Mouse (Mus musculus): ENCODE results near the gene Olfr605.

GRCm38 (mm10) chr7:103398981-103399380, 46.3 kb downstream of the Olfr605 start:
- no peak for TF ChIP-seq GATA1 (IDR thresholded peaks at IDR 0.05; ENCODE audit: borderline replicate concordance, low read length)
- TF ChIP-seq CTCF (IDR thresholded peaks at IDR 0.05; ENCODE audit: low read depth, low read length), result no peak
- no peak for TF ChIP-seq TAL1 (conservative IDR thresholded peaks at IDR 0.05; ENCODE audit: low read depth, low read length)
- TF ChIP-seq POLR2AphosphoS5 (IDR thresholded peaks at IDR 0.05; ENCODE audit: insufficient replicate concordance, low read depth, low read length), result no peak
- TF ChIP-seq GATA2 (IDR thresholded peaks at IDR 0.05; ENCODE audit: borderline replicate concordance, low read depth, low read length), result no peak

Data from G1E (cell line).